19 mouse cellular contexts compared by ENCODE assay signal in genomic region chr9:70277529-70277982, GRCm38 (mm10).
DNase-seq lines count a peak whose midpoint lies in the region; ATAC-seq and TF ChIP-seq lines count a peak whose summit lies in the region.
"Had no signal": no experiment of that assay in that cellular context is flagged by ENCODE, and none has a peak within 500 bp of the region (broad histone marks: within the 10 kb centered on the region; RNA-seq: fewer than 3 reads in every experiment).

No protein-coding gene starts in this region.

- DNase-seq in kidney, adult 2 months: peak; percentile 85
- DNase-seq in liver, adult 2 months (ENCODE audit: extremely low read depth, low read depth, low spot score): peak; percentile 90
- no peak for DNase-seq in heart, adult 9 months (ENCODE audit: low spot score in 2 of 2)
- no peak for DNase-seq in left cerebral cortex, postnatal 4 days
- no peak for DNase-seq in adrenal gland, adult 18-20 months (ENCODE audit: low spot score in 2 of 2)
- DNase-seq: cerebellum, postnatal 25 days; gastrocnemius, postnatal 14 days; heart, postnatal 4 days; midbrain, embryonic 14.5 days had no signal

- TF ChIP-seq CTCF in kidney, adult 2 months (conservative IDR thresholded peaks at IDR 0.05; ENCODE audit: insufficient read depth, insufficient read length, low read depth, low read length): no peak
- TF ChIP-seq CTCF in intestine, postnatal 0 days (IDR thresholded peaks at IDR 0.05; ENCODE audit: low read depth): no peak
- TF ChIP-seq CTCF in liver, adult 2 months (IDR thresholded peaks at IDR 0.05; ENCODE audit: low read depth, low read length): no peak

- no peaks in the 10 kb centered on the region for H3K27me3 ChIP-seq in kidney, adult 2 months (replicated peaks; ENCODE audit: control insufficient read depth, insufficient read depth, low read length)
- no peaks in the 10 kb centered on the region for H3K27me3 ChIP-seq in kidney, embryonic 14.5 days (ENCODE audit: control insufficient read depth, insufficient read depth, low read length)
- no peaks in the 10 kb centered on the region for H3K27me3 ChIP-seq in intestine, postnatal 0 days (replicated peaks; ENCODE audit: control insufficient read depth, insufficient read depth, low read length)
- no peaks in the 10 kb centered on the region for H3K27me3 ChIP-seq in liver, adult 2 months (ENCODE audit: control insufficient read depth, insufficient read depth, low read length)
- H3K27me3 ChIP-seq in stomach, embryonic 16.5 days (ENCODE audit: control insufficient read depth, insufficient read depth, low read length): no peaks in the 10 kb centered on the region
- H3K27me3 ChIP-seq: forebrain, embryonic 15.5 days; lung, embryonic 15.5 days had no signal

- H3K27ac ChIP-seq in kidney, adult 2 months (ENCODE audit: insufficient read depth, low read depth, low read length): peak overlapping the region; percentile 66
- no peak overlapping the region for H3K27ac ChIP-seq in kidney, embryonic 14.5 days (ENCODE audit: low read depth, low read length)
- peak overlapping the region; percentile 84 for H3K27ac ChIP-seq in intestine, postnatal 0 days (ENCODE audit: low read depth, low read length)
- H3K27ac ChIP-seq in liver, adult 2 months (replicated peaks; ENCODE audit: insufficient read depth, low read depth, low read length): peak overlapping the region; percentile 97
- H3K27ac ChIP-seq in stomach, embryonic 16.5 days (ENCODE audit: low read length): peak overlapping the region; percentile 73
- H3K27ac ChIP-seq: embryonic facial prominence, embryonic 10.5 days; forebrain, embryonic 15.5 days; hindbrain, postnatal 0 days; lung, embryonic 15.5 days had no signal

- peaks cover 49% of the 10 kb centered on the region; the same call in 1 of the 2 replicates for H3K79me2 ChIP-seq in liver, adult 2 months (ENCODE audit: control insufficient read depth, insufficient read depth, low read length)

- WGBS in kidney, adult 2 months: 61% methylated on average over 11 of the region's 11 CpGs
- 85% methylated on average over 11 of the region's 11 CpGs for WGBS in kidney, embryonic 14.5 days
- 39% methylated on average over 11 of the region's 11 CpGs for WGBS in intestine, postnatal 0 days
- 28% methylated on average over 11 of the region's 11 CpGs for WGBS in liver, adult 2 months
- 66% methylated on average over 11 of the region's 11 CpGs for WGBS in stomach, embryonic 16.5 days

- no peak for ATAC-seq in kidney, embryonic 14.5 days (ENCODE audit: low FRiP score, low TSS enrichment)
- peak; percentile 91 for ATAC-seq in intestine, postnatal 0 days
- ATAC-seq in stomach, embryonic 16.5 days (ENCODE audit: insufficient read depth, low FRiP score): peak; percentile 60; the same call in 1 of the 2 replicates
- ATAC-seq: forebrain, embryonic 15.5 days; hindbrain, postnatal 0 days had no signal

- no peaks in the 10 kb centered on the region for H3K9me3 ChIP-seq in kidney, embryonic 14.5 days (ENCODE audit: control insufficient read depth, low read length)
- no peaks in the 10 kb centered on the region for H3K9me3 ChIP-seq in intestine, postnatal 0 days (ENCODE audit: control insufficient read depth)
- H3K9me3 ChIP-seq in stomach, embryonic 16.5 days (replicated peaks; ENCODE audit: control insufficient read depth, low read length): no peaks in the 10 kb centered on the region
- H3K9me3 ChIP-seq: embryonic facial prominence, embryonic 10.5 days; forebrain, embryonic 15.5 days; G1E; lung, embryonic 15.5 days had no signal

- intact Hi-C loops in left cerebral cortex, postnatal 4 days (cut with DNase I): no loop called here

- H3K4me2 ChIP-seq in kidney, embryonic 14.5 days (replicated peaks; ENCODE audit: low read depth, low read length): no peak overlapping the region
- peak overlapping the region; percentile 56 for H3K4me2 ChIP-seq in intestine, postnatal 0 days (replicated peaks; ENCODE audit: low read depth)
- peak overlapping the region; percentile 7; the same call in 1 of the 2 replicates for H3K4me2 ChIP-seq in stomach, embryonic 16.5 days (ENCODE audit: low read depth, low read length)
- H3K4me2 ChIP-seq: forebrain, embryonic 15.5 days; heart, embryonic 11.5 days; lung, embryonic 15.5 days had no signal

- H3K36me3 ChIP-seq in kidney, adult 2 months (ENCODE audit: control insufficient read depth, insufficient read depth, low read length): no peaks in the 10 kb centered on the region
- no peaks in the 10 kb centered on the region for H3K36me3 ChIP-seq in kidney, embryonic 14.5 days (ENCODE audit: control insufficient read depth, insufficient read depth, low read length)
- no peaks in the 10 kb centered on the region for H3K36me3 ChIP-seq in intestine, postnatal 0 days (ENCODE audit: control insufficient read depth, insufficient read depth)
- H3K36me3 ChIP-seq in liver, adult 2 months (ENCODE audit: control insufficient read depth, insufficient read depth, low read length): no peaks in the 10 kb centered on the region
- no peaks in the 10 kb centered on the region for H3K36me3 ChIP-seq in stomach, embryonic 16.5 days (ENCODE audit: control insufficient read depth, insufficient read depth, low read length)
- H3K36me3 ChIP-seq: embryonic facial prominence, embryonic 10.5 days; forebrain, embryonic 15.5 days; G1E; lung, embryonic 15.5 days had no signal

- H3K4me3 ChIP-seq in kidney, adult 2 months (ENCODE audit: insufficient read depth, low read depth, low read length): peak overlapping the region; percentile 5; the same call in 1 of the 2 replicates
- H3K4me3 ChIP-seq in kidney, embryonic 14.5 days (ENCODE audit: low read length): no peak overlapping the region
- H3K4me3 ChIP-seq in intestine, postnatal 0 days (ENCODE audit: low read depth, low read length): peak overlapping the region; percentile 6; the same call in 1 of the 2 replicates
- H3K4me3 ChIP-seq in liver, adult 2 months (ENCODE audit: insufficient read depth, low read depth, low read length): 0 out of 2 replicates have a peak overlapping the region, but pooled peaks have one; percentile 13
- H3K4me3 ChIP-seq in stomach, embryonic 16.5 days (replicated peaks; ENCODE audit: low read length): no peak overlapping the region
- H3K4me3 ChIP-seq: embryonic facial prominence, embryonic 10.5 days; erythroblast, embryonic 14.5 days; forebrain, embryonic 15.5 days; lung, embryonic 15.5 days had no signal

- H3K9ac ChIP-seq in kidney, embryonic 14.5 days (ENCODE audit: low read depth, low read length): no peak overlapping the region
- no peak overlapping the region for H3K9ac ChIP-seq in intestine, postnatal 0 days (ENCODE audit: low read depth, low read length)
- H3K9ac ChIP-seq in liver, adult 2 months (ENCODE audit: low read depth, low read length): peak overlapping the region; percentile 71
- no peak overlapping the region for H3K9ac ChIP-seq in stomach, embryonic 16.5 days (ENCODE audit: low read length)
- H3K9ac ChIP-seq: forebrain, embryonic 15.5 days; lung, embryonic 15.5 days had no signal

- peaks cover 24% of the 10 kb centered on the region; the same call in 1 of the 2 replicates for H3K4me1 ChIP-seq in kidney, adult 2 months (ENCODE audit: control insufficient read depth, insufficient read depth, low read length)
- H3K4me1 ChIP-seq in kidney, embryonic 14.5 days (ENCODE audit: control insufficient read depth, insufficient read depth, low read length): no peaks in the 10 kb centered on the region
- 0 out of 2 replicates have a peak, but pooled peaks cover 6% of the 10 kb centered on the region for H3K4me1 ChIP-seq in intestine, postnatal 0 days (replicated peaks; ENCODE audit: control insufficient read depth, insufficient read depth, low read length)
- H3K4me1 ChIP-seq in liver, adult 2 months (ENCODE audit: control insufficient read depth, insufficient read depth, low read length): peaks cover 20% of the 10 kb centered on the region
- peaks cover 20% of the 10 kb centered on the region for H3K4me1 ChIP-seq in stomach, embryonic 16.5 days (ENCODE audit: control insufficient read depth, insufficient read depth, low read length)
- H3K4me1 ChIP-seq: embryonic facial prominence, embryonic 10.5 days; forebrain, embryonic 15.5 days had no signal

- TF ChIP-seq POLR2A in kidney, adult 2 months (IDR thresholded peaks at IDR 0.05; ENCODE audit: low read depth, low read length): no peak
- TF ChIP-seq POLR2A in liver, adult 2 months (IDR thresholded peaks at IDR 0.05; ENCODE audit: extremely low read depth, insufficient read depth, low read length): no peak

Comparison
In these comparisons a context has a peak if more than half of its experiments do, and no peak if none do; other contexts are left out.
1. H3K4me3 ChIP-seq: peak in kidney, adult 2 months (single experiment), intestine, postnatal 0 days (single experiment) and liver, adult 2 months (single experiment); none in kidney, embryonic 14.5 days (single experiment) and stomach, embryonic 16.5 days (single experiment).
2. DNase-seq: peak in kidney, adult 2 months (single experiment) and liver, adult 2 months (single experiment); none in heart, adult 9 months (0 of 2), left cerebral cortex, postnatal 4 days (single experiment) and adrenal gland, adult 18-20 months (0 of 2).